Mouse (Mus musculus): ENCODE results near the gene Dysf.

GRCm38 (mm10) chr6:84133996-84134721 lies 125.8 kb downstream of the Dysf start:
- no peak for TF ChIP-seq EP300 (optimal IDR thresholded peaks at IDR 0.05)
- TF ChIP-seq CTCF (IDR thresholded peaks at IDR 0.05; ENCODE audit: low read depth), result no peak

All from stomach, postnatal 0 days (tissue).